Mouse (Mus musculus): ENCODE measurements around the gene Tnfrsf21.

Tnfrsf21 gene

GRCm38 (mm10) chr17:43016371-43017331 lies at the start of gene Tnfrsf21:
Gene Tnfrsf21, plus strand, starts transcription at chr17:43016555.
- in situ Hi-C loops (cut with MboI, MseI): no loop called here

GRCm38 (mm10) chr17:42968174-42968573 lies 48.2 kb upstream of the Tnfrsf21 start:
- in situ Hi-C loops (cut with MboI, MseI): no loop called here

- in situ Hi-C loops (cut with MboI, MseI): no loop called here
These were observed 40.9 kb upstream of the Tnfrsf21 start for GRCm38 (mm10) chr17:42975312-42975996.

DNA sequence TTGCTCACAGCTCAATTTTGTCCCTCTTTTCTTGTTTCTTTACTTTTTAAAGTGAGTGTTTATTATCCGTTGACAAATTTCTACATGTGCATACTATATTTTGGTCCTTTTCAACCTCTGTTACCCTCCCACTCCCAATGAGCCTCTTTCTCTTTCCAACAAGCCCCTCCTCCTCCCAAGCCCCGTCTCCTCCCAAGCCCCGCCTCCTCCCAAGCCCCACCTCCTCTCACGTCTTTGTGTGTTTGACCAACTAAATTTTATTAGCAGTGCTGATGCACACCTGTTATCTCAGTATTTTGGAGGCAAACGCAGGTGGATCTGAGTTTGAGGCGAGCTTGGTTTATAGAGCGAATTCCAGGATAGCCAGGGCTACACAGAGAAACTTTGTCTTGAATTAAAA lies 38.6 kb upstream of the Tnfrsf21 start:
- in situ Hi-C loops (cut with MboI, MseI): no loop called here

- in situ Hi-C loops (cut with MboI, MseI): no loop called here
These were observed 38.0 kb upstream of the Tnfrsf21 start for GRCm38 (mm10) chr17:42978345-42978744.

- in situ Hi-C loops (cut with MboI, MseI): no loop called here
These were observed 34.5 kb upstream of the Tnfrsf21 start for GRCm38 (mm10) chr17:42981806-42982205.

DNA sequence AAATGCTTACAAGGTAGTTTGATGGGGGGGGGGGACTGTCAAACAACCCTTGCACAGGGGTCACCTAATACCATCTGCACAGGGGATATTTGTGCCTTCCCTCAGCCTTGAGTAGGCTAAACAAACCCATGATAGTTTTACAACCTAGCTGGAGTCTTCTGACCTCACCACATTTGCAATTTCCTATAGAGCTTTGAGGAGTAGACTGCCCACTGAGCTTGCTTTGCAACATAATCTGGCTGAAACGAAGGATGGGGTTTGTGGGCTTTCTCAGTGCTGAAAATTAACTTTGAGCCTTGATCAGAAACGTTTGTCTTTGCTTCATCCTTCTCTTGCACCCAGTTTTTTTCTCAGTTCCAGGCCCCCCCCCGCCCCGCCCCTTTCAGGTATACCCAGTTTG lies 33.8 kb upstream of the Tnfrsf21 start:
- in situ Hi-C loops (cut with MboI, MseI): no loop called here

- in situ Hi-C loops (cut with MboI, MseI): no loop called here
These were observed 30.3 kb upstream of the Tnfrsf21 start for GRCm38 (mm10) chr17:42985837-42986589.

DNA sequence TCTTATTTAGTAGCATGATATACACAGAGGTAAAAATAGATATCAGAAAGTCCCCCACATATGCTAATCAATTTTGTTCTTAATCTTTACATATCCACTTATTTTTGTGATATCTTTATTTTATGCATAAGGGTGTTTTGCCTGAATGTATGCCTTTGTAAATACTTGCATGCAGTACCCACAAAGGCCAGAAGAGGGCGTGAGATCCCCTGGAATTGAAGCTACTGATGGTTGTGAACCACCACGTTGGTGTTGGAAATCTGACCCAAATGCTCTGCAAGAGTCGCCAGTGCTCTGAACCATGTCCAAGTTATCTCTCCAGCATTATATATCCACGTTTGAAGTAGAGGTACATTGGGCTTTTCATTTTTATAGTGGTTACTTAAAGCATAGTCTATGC lies 28.7 kb upstream of the Tnfrsf21 start:
- in situ Hi-C loops (cut with MboI, MseI): no loop called here

DNA sequence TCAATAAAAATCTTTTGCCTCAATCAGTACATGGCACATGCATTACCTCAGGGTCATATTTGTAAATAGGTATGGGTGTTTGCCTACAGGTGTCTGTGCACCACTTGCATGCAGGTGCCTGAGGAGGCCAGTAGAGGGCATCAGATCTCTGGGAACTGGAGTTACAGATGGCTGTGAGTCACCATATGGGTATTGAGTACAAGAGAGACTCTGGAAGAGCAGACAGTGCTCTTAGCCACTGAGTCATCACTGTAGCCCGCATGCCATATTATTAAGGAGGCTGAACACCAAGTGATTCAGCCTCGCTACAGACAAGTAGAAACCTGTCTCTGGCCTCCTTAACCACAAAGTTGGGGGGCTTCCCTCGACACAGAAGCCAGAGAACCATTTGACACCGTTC lies 26.4 kb upstream of the Tnfrsf21 start:
- in situ Hi-C loops (cut with MboI, MseI): no loop called here

- in situ Hi-C loops (cut with MboI, MseI): no loop called here
These were observed 25.2 kb upstream of the Tnfrsf21 start for GRCm38 (mm10) chr17:42991112-42991511.

GRCm38 (mm10) chr17:42999446-42999977 lies 16.8 kb upstream of the Tnfrsf21 start:
- in situ Hi-C loops (cut with MboI, MseI): no loop called here

DNA sequence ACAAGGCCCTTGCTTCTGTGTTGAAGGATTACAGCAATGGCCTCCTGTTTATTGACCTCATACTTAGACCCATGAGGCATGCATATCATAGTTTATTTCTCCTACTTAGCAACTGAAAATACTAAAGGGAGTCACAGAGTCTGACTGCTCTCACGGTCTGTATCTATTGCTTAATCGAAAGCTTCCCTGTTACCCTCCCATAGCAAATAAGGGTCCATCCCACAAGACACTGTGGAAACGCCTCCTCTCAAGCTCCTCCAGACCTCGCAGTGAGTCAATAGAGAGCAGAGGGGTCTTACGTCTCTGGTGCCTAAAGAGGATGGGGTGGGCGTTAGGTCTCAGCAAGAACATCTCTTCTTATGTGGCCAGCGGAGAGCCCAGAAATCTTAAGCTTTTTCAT lies 15.8 kb upstream of the Tnfrsf21 start:
- in situ Hi-C loops (cut with MboI, MseI): no loop called here

- in situ Hi-C loops (cut with MboI, MseI): no loop called here
These were observed 3.6 kb upstream of the Tnfrsf21 start for GRCm38 (mm10) chr17:43012718-43013117.

- in situ Hi-C loops (cut with MboI, MseI): no loop called here
These were observed 1.1 kb downstream of the Tnfrsf21 start for GRCm38 (mm10) chr17:43017341-43018052.

DNA sequence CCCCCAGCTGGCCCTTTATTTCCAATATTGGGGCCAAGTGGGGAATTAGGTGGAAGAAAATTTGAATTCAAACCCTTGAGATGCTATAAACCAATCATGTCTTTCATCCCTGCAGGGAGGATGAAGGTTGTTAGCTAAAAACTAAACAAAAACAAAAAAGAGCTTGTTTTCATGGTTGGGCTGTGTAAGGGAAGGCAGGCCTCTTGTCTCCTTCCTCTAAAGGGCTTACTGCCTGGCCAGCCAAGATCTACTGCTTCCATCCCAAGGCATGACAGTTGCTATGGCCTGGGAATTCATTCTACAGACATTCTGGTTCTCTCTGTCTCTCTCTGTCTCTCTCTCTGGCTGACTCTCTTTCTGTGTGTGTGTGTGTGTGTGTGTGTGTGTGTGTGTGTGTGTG lies 1.7 kb downstream of the Tnfrsf21 start:
- in situ Hi-C loops (cut with MboI, MseI): no loop called here

GRCm38 (mm10) chr17:43019660-43020059 lies 3.3 kb downstream of the Tnfrsf21 start:
- in situ Hi-C loops (cut with MboI, MseI): no loop called here

DNA sequence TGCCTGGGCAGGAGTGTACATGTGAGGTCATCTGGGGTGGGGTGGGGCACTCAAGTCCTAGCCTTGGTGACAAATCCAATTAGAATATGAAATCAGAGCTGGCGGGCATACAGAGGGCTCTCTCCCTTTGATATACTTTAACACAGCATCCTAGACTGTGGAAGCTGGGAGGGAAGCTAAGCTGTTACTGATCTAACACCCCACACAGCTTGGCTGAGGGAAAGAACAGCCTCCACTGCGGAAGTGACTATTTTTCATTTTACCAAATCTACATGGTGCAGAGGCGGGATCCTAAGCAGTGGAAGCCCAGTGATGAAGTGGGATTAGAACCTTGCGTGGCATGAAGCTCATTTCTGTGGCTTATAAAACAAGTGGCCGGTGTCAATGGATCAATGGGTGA lies 4.7 kb downstream of the Tnfrsf21 start:
- in situ Hi-C loops (cut with MboI, MseI): no loop called here

DNA sequence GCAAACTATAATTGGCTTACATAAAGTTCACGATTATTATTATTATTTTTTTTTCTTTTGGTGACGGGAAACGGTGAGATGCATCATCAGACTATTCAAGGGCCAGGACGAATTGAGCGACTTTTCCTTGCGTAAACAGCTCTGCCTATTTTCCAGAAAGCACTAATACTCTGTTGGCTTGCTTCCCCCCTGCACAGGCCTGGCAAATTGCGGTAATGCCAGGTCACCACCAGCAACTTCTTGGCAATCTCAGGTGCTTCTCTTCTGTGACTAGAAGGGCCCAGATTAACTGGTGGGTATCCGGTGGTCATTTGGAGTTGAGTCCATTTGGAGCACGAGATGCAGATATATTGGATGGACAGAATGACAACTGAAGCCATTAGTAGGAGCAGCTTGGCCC lies 5.7 kb downstream of the Tnfrsf21 start:
- in situ Hi-C loops (cut with MboI, MseI): no loop called here

DNA sequence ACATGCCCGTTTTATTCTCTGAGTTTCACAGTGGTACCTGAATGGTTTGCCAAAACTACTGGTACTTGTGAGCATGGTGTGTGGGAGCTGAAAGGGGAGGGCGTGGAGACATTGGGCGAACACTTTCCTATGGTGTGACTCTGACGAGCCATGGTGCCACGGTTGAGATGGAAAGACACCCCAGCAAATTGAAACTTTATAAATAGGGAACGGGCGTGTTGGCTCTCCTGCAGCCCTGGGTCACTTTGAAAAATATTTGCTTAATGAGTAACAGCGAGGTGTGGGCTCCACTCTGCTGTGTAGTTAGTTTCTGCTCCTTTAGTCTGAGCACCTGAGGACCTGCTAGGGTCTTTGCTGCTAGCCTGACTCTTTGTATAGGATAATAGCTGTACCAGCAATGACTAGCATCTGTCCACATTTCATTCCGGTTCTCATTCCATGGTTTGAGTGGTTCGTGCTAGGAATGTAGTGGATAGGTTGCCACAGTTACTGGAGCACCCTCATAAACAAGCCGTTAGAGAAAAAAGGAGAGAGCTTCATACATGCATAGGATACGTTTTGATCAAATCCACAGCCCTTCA lies 7.4 kb downstream of the Tnfrsf21 start:
- in situ Hi-C loops (cut with MboI, MseI): no loop called here

DNA sequence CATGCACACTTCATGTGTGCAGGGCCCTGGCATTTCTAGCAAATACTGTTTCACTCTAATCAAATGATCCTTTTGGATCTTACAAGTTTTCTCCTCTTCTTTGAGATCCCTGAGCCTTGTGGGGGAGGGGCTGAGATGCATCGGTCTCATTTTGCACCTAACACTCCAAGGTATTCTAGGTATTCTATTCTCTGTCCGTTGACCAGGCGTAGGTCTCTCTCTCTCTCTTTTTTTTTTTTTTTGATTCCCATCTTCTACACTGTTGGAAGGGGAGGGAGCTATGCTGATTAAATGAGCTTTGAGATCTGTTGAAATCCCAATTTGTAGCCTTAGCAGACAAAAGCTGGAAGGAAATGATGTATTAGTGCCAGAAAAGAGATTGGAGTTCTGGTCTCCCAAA lies 8.2 kb downstream of the Tnfrsf21 start:
- in situ Hi-C loops (cut with MboI, MseI): no loop called here
